Mouse (Mus musculus): ENCODE data around the gene Emg1. TPM values are rescaled to one million over a fixed set of nuclear protein-coding genes. Genes with fewer than 3 reads are reported as not detected.

Emg1 gene
- total and polyA plus RNA-seq, 2 experiments = 46.0 to 97.4 TPM

DNA sequence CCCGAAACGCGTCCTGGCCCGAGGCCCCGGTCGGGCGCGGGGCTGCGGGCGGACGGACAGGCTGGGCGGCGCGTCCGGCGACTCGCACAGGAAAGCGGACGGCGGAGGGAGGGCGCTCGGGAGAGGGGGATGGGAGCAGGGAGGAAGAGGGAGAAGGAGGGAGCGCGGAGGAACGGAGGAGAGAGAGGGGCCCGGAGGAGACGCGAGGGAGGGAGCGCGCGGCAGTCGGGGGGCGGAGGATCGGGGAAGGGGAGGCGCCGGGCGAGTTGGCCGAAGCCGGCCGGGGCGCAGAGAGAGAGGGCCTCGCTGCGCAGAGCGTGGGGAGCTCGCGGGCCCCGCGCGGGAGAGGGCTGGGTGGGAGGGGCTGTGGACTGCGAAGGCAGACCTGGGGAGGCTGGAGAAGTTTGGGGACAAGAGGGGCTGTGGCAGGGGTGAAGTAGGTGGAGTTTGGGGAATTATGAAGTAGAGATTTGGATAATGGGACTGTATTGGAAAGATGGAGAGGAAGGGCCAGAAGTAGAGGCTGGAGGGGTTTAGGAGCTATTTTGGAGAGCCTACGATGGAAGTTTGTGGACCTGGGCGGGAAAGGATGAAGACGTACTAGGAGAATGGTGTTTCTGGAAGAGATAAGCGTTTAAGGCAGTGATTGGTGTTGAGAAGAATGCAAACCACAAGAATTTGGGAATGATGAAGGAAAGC is 44.8 kb upstream of the Emg1 start:
- H3K79me2 ChIP-seq (ENCODE audit: control insufficient read depth, insufficient read depth, low read length) = peaks cover 35% of the 10 kb centered on the region
- peak overlapping the region; percentile 100 for H3K9ac ChIP-seq (ENCODE audit: low read depth, low read length)
- TF ChIP-seq CTCF (IDR thresholded peaks at IDR 0.05; ENCODE audit: low read depth, low read length) = no peak
- peak; percentile 53; the same call in 1 of the 2 replicates for TF ChIP-seq POLR2A (IDR thresholded peaks at IDR 0.05; ENCODE audit: extremely low read depth, insufficient read depth, low read length)
- DNase-seq (ENCODE audit: extremely low read depth, low read depth, low spot score) = peak; percentile 43
- peak overlapping the region; percentile 71 for H3K4me3 ChIP-seq (ENCODE audit: insufficient read depth, low read depth, low read length)
- peak overlapping the region; percentile 76 for H3K27ac ChIP-seq (replicated peaks; ENCODE audit: insufficient read depth, low read depth, low read length)
- H3K27me3 ChIP-seq (ENCODE audit: control insufficient read depth, insufficient read depth, low read length) = no peaks in the 10 kb centered on the region
- peaks cover 36% of the 10 kb centered on the region for H3K4me1 ChIP-seq (ENCODE audit: control insufficient read depth, insufficient read depth, low read length)
- WGBS = 2% methylated on average over 51 of the region's 54 CpGs
- peaks cover 2% of the 10 kb centered on the region; the same call in 1 of the 2 replicates for H3K36me3 ChIP-seq (ENCODE audit: control insufficient read depth, insufficient read depth, low read length)

DNA sequence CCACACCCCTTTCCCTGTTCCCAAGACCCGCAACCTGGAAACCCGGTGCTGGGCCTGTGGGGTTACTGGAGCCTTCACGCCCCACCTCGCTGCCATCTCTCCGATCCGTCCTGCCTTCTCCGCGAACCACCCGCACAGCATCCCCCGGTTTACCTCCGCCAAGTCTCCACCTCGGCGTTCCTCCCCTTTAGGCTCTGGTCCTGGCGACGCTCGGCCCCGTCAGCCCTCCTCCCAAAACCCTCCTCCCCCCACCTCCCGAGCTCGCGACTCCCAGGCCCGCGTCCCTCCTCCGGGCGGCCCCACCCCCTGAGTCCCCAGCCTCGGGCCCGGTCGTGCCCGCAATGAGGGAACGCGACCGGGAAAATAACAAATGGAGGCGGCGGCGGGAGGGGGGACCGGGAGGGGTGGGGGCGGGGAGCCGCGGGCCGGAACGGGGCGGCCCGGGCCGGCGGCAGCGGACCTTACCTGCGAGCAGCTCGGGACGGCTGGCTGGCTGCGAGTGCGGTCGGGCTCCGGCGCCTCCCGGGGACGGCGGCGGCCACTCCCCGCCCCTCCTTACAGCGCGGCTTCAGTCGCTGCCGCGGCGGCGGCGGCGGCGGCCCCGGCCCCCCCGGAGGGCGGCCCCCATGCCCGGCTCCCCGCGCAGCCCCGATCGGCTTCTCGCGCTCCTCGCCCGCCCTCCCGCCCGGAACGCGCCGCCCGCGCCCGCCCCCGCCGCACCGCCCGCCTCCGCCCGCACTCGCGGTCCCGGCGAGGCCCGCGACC is 44.0 kb upstream of the Emg1 start, which contains the start of the genes Gm45234 and Atn1:
TSS of gene Gm45234 (minus strand) at position 191 of the 765 bp plus-strand sequence.
TSS of gene Atn1 (minus strand) at position 694 of the 765 bp plus-strand sequence.
- Histone ChIP-seq H3K4me3 (ENCODE audit: insufficient read depth, low read depth, low read length) (peak within 1 kb of the TSS; percentile 71), H3K27ac (replicated peaks; ENCODE audit: insufficient read depth, low read depth, low read length) (peak within 1 kb of the TSS; percentile 76), H3K4me1 (ENCODE audit: control insufficient read depth, insufficient read depth, low read length) (peaks cover 38% of the 10 kb centered on the region), H3K36me3 (ENCODE audit: control insufficient read depth, insufficient read depth, low read length) (peaks cover 2% of the 10 kb centered on the region; the same call in 1 of the 2 replicates), H3K79me2 (ENCODE audit: control insufficient read depth, insufficient read depth, low read length) (peaks cover 36% of the 10 kb centered on the region), H3K9ac (ENCODE audit: low read depth, low read length) (peak within 1 kb of the TSS; percentile 100), H3K27me3 (ENCODE audit: control insufficient read depth, insufficient read depth, low read length) (no peaks in the 10 kb centered on the region)
- TF ChIP-seq CTCF (IDR thresholded peaks at IDR 0.05; ENCODE audit: low read depth, low read length) = no peak
- no peak for TF ChIP-seq POLR2A (IDR thresholded peaks at IDR 0.05; ENCODE audit: extremely low read depth, insufficient read depth, low read length)
- 3% methylated on average over 71 of the region's 100 CpGs for WGBS
- peak; percentile 61 for DNase-seq (ENCODE audit: extremely low read depth, low read depth, low spot score)

DNA sequence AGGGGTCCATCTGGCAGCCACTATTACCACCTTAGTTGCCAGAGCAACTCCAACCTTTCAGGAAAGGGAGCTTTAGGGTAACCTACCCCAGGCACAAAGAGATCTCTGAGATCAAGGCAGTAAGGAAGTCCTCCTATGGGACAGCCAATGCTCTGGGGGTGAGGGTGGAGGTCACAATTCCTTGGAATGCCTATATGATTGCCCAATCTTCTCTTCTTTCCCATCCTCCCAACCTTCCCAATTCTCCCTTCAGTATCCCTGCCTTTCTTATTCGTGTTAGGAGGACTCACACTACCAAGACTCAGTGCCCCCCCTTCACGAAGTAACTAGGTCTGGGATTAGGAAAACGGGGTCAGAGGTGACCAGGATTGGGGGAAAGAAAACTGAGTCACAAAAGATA is 43.3 kb upstream of the Emg1 start:
- Histone ChIP-seq H3K4me3 (ENCODE audit: insufficient read depth, low read depth, low read length) (peak overlapping the region; percentile 71), H3K36me3 (ENCODE audit: control insufficient read depth, insufficient read depth, low read length) (peaks cover 2% of the 10 kb centered on the region; the same call in 1 of the 2 replicates), H3K9ac (ENCODE audit: low read depth, low read length) (peak overlapping the region; percentile 100), H3K4me1 (ENCODE audit: control insufficient read depth, insufficient read depth, low read length) (peaks cover 38% of the 10 kb centered on the region), H3K27me3 (ENCODE audit: control insufficient read depth, insufficient read depth, low read length) (no peaks in the 10 kb centered on the region), H3K79me2 (ENCODE audit: control insufficient read depth, insufficient read depth, low read length) (peaks cover 38% of the 10 kb centered on the region), H3K27ac (replicated peaks; ENCODE audit: insufficient read depth, low read depth, low read length) (peak overlapping the region; percentile 65)
- TF ChIP-seq CTCF (IDR thresholded peaks at IDR 0.05; ENCODE audit: low read depth, low read length) = no peak
- WGBS = 10% methylated on average over 3 of the region's 3 CpGs
- DNase-seq (ENCODE audit: extremely low read depth, low read depth, low spot score) = no peak

DNA sequence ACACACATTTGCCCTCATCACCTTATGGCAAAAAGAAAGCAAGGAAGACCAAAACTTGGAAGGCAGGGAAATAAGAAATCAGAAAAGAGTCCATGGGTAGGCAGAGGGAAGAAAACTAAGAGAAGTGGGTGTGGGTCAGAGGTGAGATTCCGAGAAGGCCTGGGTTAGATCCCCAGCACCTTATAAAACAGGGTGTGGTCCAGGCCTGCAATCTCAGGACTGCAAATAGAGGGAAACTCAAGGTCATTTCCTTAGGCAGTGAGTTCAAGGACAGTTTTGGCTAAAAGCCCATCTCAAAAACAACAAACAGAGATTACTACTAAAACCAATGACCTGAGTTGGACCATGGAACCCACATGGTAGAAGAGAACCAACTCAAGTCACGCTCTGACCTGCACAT is 41.9 kb upstream of the Emg1 start:
- DNase-seq (ENCODE audit: extremely low read depth, low read depth, low spot score) = peak; percentile 88
- TF ChIP-seq POLR2A (IDR thresholded peaks at IDR 0.05; ENCODE audit: extremely low read depth, insufficient read depth, low read length) (no peak), CTCF (IDR thresholded peaks at IDR 0.05; ENCODE audit: low read depth, low read length) (no peak)
- peaks cover 37% of the 10 kb centered on the region for H3K4me1 ChIP-seq (ENCODE audit: control insufficient read depth, insufficient read depth, low read length)
- H3K79me2 ChIP-seq (ENCODE audit: control insufficient read depth, insufficient read depth, low read length) = peaks cover 38% of the 10 kb centered on the region
- H3K9ac ChIP-seq (ENCODE audit: low read depth, low read length) = no peak overlapping the region
- no peaks in the 10 kb centered on the region for H3K27me3 ChIP-seq (ENCODE audit: control insufficient read depth, insufficient read depth, low read length)
- peaks cover 2% of the 10 kb centered on the region; the same call in 1 of the 2 replicates for H3K36me3 ChIP-seq (ENCODE audit: control insufficient read depth, insufficient read depth, low read length)
- H3K4me3 ChIP-seq (ENCODE audit: insufficient read depth, low read depth, low read length) = no peak overlapping the region
- 39% methylated on average over 2 of the region's 2 CpGs for WGBS
- H3K27ac ChIP-seq (replicated peaks; ENCODE audit: insufficient read depth, low read depth, low read length) = no peak overlapping the region

DNA sequence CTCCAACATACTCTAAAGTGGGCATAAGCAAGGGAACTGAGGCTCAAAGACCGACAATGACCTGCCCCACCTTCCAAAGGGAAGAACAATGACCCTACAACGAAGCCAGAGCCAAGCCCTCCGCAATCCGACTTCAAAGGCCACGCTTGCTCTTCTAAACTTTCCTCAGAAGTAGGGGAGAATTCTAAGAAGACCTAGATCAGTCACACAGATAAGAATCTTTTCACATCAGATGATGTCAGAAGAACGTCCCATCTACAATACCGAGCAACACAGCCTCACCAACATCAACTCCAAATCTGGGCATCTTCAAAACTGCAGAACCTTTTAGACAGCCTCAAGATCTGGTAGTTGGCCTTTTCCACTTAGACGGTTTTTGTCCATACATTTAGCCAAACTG is 38.4 kb upstream of the Emg1 start:
- Histone ChIP-seq H3K79me2 (ENCODE audit: control insufficient read depth, insufficient read depth, low read length) (peaks cover 25% of the 10 kb centered on the region), H3K9ac (ENCODE audit: low read depth, low read length) (no peak overlapping the region), H3K27me3 (ENCODE audit: control insufficient read depth, insufficient read depth, low read length) (no peaks in the 10 kb centered on the region), H3K4me1 (ENCODE audit: control insufficient read depth, insufficient read depth, low read length) (peaks cover 22% of the 10 kb centered on the region), H3K36me3 (ENCODE audit: control insufficient read depth, insufficient read depth, low read length) (peaks cover 2% of the 10 kb centered on the region), H3K27ac (replicated peaks; ENCODE audit: insufficient read depth, low read depth, low read length) (no peak overlapping the region), H3K4me3 (ENCODE audit: insufficient read depth, low read depth, low read length) (no peak overlapping the region)
- no peak for DNase-seq (ENCODE audit: extremely low read depth, low read depth, low spot score)
- TF ChIP-seq CTCF (IDR thresholded peaks at IDR 0.05; ENCODE audit: low read depth, low read length) = no peak
- no peak for TF ChIP-seq POLR2A (IDR thresholded peaks at IDR 0.05; ENCODE audit: extremely low read depth, insufficient read depth, low read length)
- WGBS = 56% methylated on average over 8 of the region's 8 CpGs

Data from liver, adult 2 months (tissue).